Mouse (Mus musculus): Measurements from ENCODE around the gene Gatd1.
"Not testable (repeated sequence)": the region's sequence is repeated elsewhere in the genome, so short reads cannot be mapped to it uniquely, and the experiment has no call there.

Gatd1 gene

DNA sequence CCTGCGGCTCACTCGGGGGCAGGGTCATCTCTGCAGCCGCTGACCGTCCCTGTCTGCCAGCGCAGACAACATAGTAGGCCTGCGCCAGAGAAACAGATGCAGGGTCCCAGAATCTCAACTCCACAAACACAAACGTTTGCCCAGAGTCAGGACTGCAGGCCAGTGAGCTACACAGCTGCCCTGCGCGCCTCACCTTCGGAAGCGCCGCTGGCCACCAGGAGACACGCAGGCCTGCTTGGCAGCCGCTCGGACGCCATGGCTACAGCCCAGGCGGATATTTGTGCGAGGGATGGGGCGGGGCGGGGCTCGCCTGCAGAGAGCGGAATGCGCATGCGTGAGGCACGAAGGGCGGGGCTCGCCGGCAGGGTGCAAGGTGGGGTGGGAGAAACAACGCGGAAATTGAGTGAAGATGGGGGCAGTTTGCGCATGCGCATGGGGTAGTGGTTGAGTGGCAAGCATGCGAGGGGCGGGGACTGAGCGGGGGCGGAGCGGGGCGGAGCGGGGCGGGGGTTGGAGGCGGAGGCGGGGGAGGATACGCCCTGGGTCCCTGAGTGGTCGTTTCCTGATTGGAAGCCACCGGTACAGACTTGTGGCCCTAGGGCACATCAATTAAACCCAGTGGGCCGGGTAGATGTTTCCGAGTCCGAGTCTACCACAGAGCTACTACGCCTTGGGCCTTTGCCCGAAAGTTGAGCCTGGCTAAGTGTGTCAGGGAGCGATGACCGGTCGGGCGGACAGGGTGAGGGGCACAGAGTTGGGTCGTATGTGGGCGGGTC lies at the start of gene Gatd1:
Gene Gatd1 (minus strand): TSS at position 328 of the 776 bp plus-strand sequence.
- ATAC-seq (ENCODE audit: insufficient number of reproducible peaks, low FRiP score, low TSS enrichment) = peak; percentile 71

- ATAC-seq (ENCODE audit: insufficient number of reproducible peaks, low FRiP score, low TSS enrichment) = no peak
Observed at GRCm38 (mm10) chr7:141462333-141462821, 48.4 kb upstream of the Gatd1 start.

DNA sequence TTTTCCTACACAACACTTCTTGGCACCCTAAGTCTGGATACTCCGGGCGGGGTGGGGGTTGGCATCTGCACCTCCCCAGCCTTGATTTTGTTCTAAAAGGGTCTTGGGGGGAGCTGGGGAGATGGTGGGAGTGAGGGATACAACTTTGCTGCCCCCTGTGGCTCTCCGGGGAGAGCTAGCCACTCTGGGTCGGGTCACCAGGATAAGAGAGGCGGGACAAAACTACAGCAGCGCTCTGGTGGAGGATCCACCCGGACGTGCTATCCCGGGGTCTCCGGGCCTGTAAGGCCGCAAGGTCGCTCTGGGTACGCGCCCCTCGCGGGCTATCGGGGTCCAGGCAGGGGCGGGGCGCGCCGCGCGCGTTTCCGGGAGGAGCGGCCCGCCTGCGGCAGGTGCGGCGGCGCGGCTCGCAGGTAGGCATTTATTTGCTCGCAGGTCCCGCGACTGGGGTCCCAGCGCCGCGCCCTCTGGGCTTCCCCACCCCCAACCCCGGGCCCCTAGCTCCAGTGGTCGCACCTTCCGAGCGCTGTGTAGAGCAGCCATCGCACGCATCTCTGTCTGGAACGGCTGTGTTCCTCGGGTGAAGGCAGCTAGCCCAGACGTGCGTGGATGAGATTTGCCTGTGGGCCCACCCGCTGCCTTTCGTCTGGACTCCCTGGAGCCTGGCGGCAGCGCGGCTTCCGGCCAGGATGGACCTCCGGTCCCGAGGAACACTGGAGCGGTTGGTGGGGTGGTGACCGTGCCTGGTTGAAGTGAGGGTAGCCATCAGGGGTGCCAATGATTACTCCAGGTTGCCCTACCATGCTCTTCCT lies 47.8 kb upstream of the Gatd1 start:
- no peak for ATAC-seq (ENCODE audit: insufficient number of reproducible peaks, low FRiP score, low TSS enrichment)

DNA sequence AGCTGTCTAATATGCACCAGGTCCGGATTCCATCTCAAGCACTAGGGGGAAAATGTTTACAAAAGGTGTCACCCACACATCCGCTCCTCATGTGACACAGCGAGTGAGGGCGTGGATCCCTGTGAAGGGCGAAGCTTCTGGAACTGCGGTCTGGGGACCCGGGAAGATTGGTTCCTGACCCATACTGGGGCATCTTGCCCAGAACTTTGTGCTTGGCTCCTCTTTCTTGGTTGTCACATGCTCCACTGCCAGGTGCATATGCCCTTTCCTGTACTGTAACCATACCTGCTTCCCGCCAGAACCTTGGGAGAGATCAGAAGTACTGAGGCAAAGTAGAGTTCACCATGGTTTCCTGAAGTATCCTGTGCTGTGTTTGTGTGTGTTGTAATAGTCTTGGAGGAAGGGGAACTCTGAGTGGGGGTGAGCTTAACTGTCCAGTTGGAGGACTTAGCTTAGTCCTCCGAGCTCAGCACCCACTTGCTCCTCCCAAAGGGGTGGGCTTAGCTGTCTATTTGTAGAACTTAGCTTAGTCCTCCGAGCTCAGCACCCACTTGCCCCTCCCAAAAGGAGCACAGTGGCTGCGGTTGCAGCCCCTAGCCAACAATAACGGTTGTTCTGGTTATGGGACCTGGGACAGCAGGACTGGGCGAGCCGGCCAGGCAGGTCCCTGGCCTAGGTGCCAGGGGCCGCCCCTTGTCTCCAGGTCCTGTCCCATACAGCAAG lies 46.6 kb upstream of the Gatd1 start, which contains the start of gene Cracr2b:
Gene Cracr2b (plus strand): TSS at position 704 of the 723 bp plus-strand sequence.
- ATAC-seq (ENCODE audit: insufficient number of reproducible peaks, low FRiP score, low TSS enrichment) = no peak

DNA sequence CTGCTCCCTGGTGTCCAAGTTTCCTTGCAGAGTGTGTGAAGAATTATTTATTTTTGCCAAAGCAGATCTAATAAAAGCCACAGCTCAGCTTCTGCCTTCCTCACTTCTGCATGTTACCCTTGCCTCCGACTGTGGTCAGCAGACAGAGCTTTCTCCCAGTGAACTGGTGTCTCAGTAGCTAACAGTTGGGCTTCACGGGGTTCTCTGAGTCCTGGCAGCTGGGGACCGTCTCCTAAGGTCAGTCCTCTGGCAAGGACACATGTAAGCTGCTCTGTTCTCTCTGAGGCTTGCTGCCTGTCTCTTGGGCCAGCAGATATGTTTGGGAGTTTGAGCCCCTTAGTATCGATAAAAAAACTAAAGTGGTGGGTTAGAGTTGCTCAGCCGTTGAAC lies 46.1 kb upstream of the Gatd1 start:
- ATAC-seq (ENCODE audit: insufficient number of reproducible peaks, low FRiP score, low TSS enrichment) = no peak

- peak; percentile 2; the same call in 1 of the 2 replicates for ATAC-seq (ENCODE audit: insufficient number of reproducible peaks, low FRiP score, low TSS enrichment)
Observed at GRCm38 (mm10) chr7:141459301-141459711, 45.4 kb upstream of the Gatd1 start.

- ATAC-seq (ENCODE audit: insufficient number of reproducible peaks, low FRiP score, low TSS enrichment) = no peak
Observed at GRCm38 (mm10) chr7:141458661-141459060, 44.7 kb upstream of the Gatd1 start.

GRCm38 (mm10) chr7:141457986-141458660 lies 44.2 kb upstream of the Gatd1 start:
- no peak for ATAC-seq (ENCODE audit: insufficient number of reproducible peaks, low FRiP score, low TSS enrichment)

- no peak for ATAC-seq (ENCODE audit: insufficient number of reproducible peaks, low FRiP score, low TSS enrichment)
Observed at GRCm38 (mm10) chr7:141457236-141457635, 43.3 kb upstream of the Gatd1 start.

DNA sequence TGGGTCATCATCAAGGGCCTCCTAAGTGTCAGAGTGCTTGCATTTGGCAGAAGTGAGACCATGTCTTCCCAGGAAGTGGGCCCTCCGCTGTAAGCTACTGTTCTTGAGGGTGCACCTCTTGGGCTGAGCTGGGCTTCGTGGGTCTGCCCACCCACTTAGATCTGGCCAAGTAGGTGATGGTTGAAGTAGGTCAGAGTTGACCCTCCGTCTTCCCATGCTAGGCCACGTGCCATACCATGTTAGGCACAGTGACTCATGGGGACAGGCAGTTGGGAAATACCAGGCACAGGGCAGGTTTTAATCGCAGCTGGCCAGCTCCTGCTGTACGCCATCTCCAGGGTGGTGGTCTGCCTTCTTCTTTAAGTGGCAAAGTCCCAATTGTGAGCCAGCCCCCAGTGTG lies 42.8 kb upstream of the Gatd1 start:
- no peak for ATAC-seq (ENCODE audit: insufficient number of reproducible peaks, low FRiP score, low TSS enrichment)

DNA sequence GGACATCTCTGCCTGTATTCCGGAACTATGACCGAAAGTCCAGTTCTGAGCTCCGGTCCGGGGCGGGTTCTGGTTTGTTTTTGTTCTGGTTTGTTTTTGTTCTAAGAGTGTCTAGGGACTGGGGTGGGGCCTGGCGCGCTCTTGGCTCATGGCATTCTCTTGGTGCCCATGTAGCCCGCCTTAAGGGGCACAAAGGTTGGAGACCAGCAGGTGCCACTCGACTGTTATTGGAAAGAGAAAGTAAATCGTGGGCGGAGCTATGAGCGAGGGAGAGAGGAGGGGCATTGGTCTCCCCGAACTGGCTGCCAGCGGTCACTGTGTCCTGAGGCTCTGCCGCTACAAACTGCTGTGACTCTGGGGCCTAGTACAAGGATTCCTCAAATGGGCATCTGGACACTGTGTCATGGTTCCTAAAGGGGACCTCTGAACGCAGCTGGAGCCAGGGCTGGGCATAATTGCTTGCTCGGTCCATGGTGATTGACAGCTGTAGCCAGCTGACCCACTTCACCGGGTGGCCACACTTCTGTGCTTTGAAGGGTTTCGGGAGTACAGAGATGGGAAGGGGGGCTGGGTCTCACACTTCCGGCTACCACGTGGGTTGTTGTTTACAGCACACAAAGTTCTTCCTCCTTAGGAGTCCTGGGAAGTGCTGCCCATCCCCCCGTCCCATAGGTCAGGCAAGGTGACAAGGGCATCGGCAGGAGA lies 41.8 kb upstream of the Gatd1 start:
- ATAC-seq (ENCODE audit: insufficient number of reproducible peaks, low FRiP score, low TSS enrichment) = peak; percentile 13; the same call in 1 of the 2 replicates

- ATAC-seq (ENCODE audit: insufficient number of reproducible peaks, low FRiP score, low TSS enrichment) = peak; percentile 16; the same call in 1 of the 2 replicates
Observed at GRCm38 (mm10) chr7:141454967-141455551, 41.1 kb upstream of the Gatd1 start, which contains the start of gene Pnpla2. Gene Pnpla2, plus strand, starts transcription at chr7:141455198.

- ATAC-seq (ENCODE audit: insufficient number of reproducible peaks, low FRiP score, low TSS enrichment) = no peak
Observed at GRCm38 (mm10) chr7:141453636-141454035, 39.7 kb upstream of the Gatd1 start.

DNA sequence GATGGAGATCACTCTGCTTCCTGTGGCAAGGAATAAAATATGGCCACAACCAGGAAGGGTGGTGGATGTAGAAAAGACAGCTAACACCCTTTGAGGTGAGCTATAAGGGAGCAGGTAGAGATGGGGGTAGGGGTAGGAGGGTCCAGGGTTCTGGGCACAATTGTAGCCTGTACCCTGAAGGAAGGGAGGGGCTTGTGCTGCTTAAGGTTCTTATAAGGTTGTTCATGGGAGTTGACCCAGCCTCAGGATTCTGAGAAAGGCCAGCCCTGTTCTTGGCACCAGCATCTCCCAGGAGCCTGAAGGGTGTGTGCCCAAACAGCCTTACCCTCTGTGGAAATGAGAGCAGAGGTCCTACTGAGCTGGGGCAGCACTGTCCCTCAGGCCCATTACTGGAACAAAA lies 38.0 kb upstream of the Gatd1 start:
- no peak for ATAC-seq (ENCODE audit: insufficient number of reproducible peaks, low FRiP score, low TSS enrichment)

GRCm38 (mm10) chr7:141447110-141447991 lies 33.4 kb upstream of the Gatd1 start, which contains the start of gene Rplp2:
Gene Rplp2, plus strand, starts transcription at chr7:141447370.
- peak; percentile 88 for ATAC-seq (ENCODE audit: insufficient number of reproducible peaks, low FRiP score, low TSS enrichment)

DNA sequence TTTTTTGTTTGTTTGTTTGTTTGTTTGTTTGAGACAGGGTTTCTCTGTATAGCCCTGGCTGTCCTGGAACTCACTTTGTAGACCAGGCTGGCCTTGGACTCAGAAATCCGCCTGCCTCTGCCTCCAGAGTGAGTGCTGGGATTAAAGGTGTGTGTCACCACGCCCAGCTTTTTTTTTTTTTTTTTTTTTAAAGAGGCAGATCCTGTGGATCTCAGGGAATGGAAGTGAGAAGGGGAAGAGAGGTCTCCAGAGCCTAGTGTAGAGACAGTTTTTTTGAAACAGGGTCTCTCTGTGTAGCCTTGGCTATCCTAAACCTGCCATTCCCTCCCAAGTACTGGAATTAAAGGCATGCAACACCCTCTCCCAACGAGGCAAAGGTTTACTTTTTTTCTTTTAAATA lies 32.4 kb upstream of the Gatd1 start:
- not testable (repeated sequence) for ATAC-seq (ENCODE audit: insufficient number of reproducible peaks, low FRiP score, low TSS enrichment)

- ATAC-seq (ENCODE audit: insufficient number of reproducible peaks, low FRiP score, low TSS enrichment) = no peak
Observed at GRCm38 (mm10) chr7:141443828-141444237, 29.9 kb upstream of the Gatd1 start, which contains the start of gene Pidd1. Gene Pidd1, minus strand, starts transcription at chr7:141444025.
